Mouse (Mus musculus) bone marrow macrophage, adult 2 months (primary cell): ENCODE data around the gene Ampd1. TPM values are rescaled to one million over a fixed set of nuclear protein-coding genes. Genes with fewer than 3 reads are reported as not detected.

Experiments
- H3K27ac ChIP-seq: 2 replicates; pipeline ENCODE4 v1.5.1; 2012; ENCODE audit warnings: low read depth, low read length; ENCODE audit not compliant: insufficient read depth
- H3K4me1 ChIP-seq: 2 replicates; pipeline ENCODE4 v1.6.1; 2012; ENCODE audit warnings: low read length; ENCODE audit not compliant: control insufficient read depth, insufficient read depth
- H3K4me3 ChIP-seq: 2 replicates; pipeline ENCODE4 v1.5.1; 2012; ENCODE audit warnings: mild to moderate bottlenecking, low read length, moderate library complexity; ENCODE audit not compliant: insufficient read depth
- CTCF ChIP-seq: IDR thresholded peaks from 2 replicates; pipeline ENCODE4 v1.5.1; 2012; ENCODE audit warnings: low read depth, mild to moderate bottlenecking, low read length, moderate library complexity
- POLR2A ChIP-seq: IDR thresholded peaks from 2 replicates; pipeline ENCODE4 v1.6.1; 2012; ENCODE audit warnings: mild to moderate bottlenecking, low read depth, low read length, borderline replicate concordance
- polyA plus RNA-seq: library from polyadenylated mRNA; stranded (reverse); fragments of >200 nt; gene quantifications from 2 replicates; pipeline ENCODE4 v1.2.4, GENCODE M21; 2012; ENCODE audit not compliant: missing spikeins, insufficient read depth, insufficient read length

Gene Ampd1
- polyA plus RNA-seq, 1 experiment = not detected

- H3K4me3 ChIP-seq = no peak overlapping the region
- TF ChIP-seq POLR2A = no peak
- TF ChIP-seq CTCF = no peak
- no peak overlapping the region for H3K27ac ChIP-seq
- H3K4me1 ChIP-seq = no peaks in the 10 kb centered on the region
These were observed 27.4 kb downstream of the Ampd1 start for GRCm38 (mm10) chr3:103101194-103101593.

GRCm38 (mm10) chr3:103101909-103102308 is 28.1 kb downstream of the Ampd1 start:
- Histone ChIP-seq H3K4me3 (peak overlapping the region; percentile 90), H3K4me1 (no peaks in the 10 kb centered on the region), H3K27ac (no peak overlapping the region)
- no peak for TF ChIP-seq CTCF
- no peak for TF ChIP-seq POLR2A

- no peak for TF ChIP-seq CTCF
- TF ChIP-seq POLR2A = no peak
- Histone ChIP-seq H3K4me1 (no peaks in the 10 kb centered on the region; the same call in 1 of the 2 replicates), H3K4me3 (peak within 1 kb of the TSS; percentile 90), H3K27ac (peak within 1 kb of the TSS; percentile 24)
These were observed 28.9 kb downstream of the Ampd1 start, which contains the start of gene Dennd2c for GRCm38 (mm10) chr3:103102454-103103390. Dennd2c (plus strand) TSS chr3:103102604.

GRCm38 (mm10) chr3:103107565-103108240 is 33.9 kb downstream of the Ampd1 start:
- no peak for TF ChIP-seq POLR2A
- no peak for TF ChIP-seq CTCF
- Histone ChIP-seq H3K4me1 (peaks cover 12% of the 10 kb centered on the region), H3K4me3 (no peak overlapping the region), H3K27ac (no peak overlapping the region)

GRCm38 (mm10) chr3:103112216-103112615 is 38.4 kb downstream of the Ampd1 start:
- no peak overlapping the region for H3K4me3 ChIP-seq
- no peak for TF ChIP-seq CTCF
- TF ChIP-seq POLR2A = no peak
- no peak overlapping the region for H3K27ac ChIP-seq
- H3K4me1 ChIP-seq = peaks cover 15% of the 10 kb centered on the region

GRCm38 (mm10) chr3:103123636-103124035 is 49.8 kb downstream of the Ampd1 start:
- H3K4me3 ChIP-seq = no peak overlapping the region

GRCm38 (mm10) chr3:103126138-103126537 is 52.3 kb downstream of the Ampd1 start:
- H3K27ac ChIP-seq = no peak overlapping the region
- peaks cover 41% of the 10 kb centered on the region for H3K4me1 ChIP-seq
- H3K4me3 ChIP-seq = no peak overlapping the region
- TF ChIP-seq POLR2A = no peak
- TF ChIP-seq CTCF = no peak

More at GRCm38 (mm10) chr3:103123636-103124035, 49.8 kb downstream of the Ampd1 start:
- Histone ChIP-seq H3K4me1 (peaks cover 29% of the 10 kb centered on the region), H3K27ac (peak overlapping the region; percentile 1)
- TF ChIP-seq CTCF (no peak), POLR2A (no peak)

- H3K4me1 ChIP-seq = peaks cover 40% of the 10 kb centered on the region
- no peak overlapping the region for H3K4me3 ChIP-seq
- no peak overlapping the region for H3K27ac ChIP-seq
- TF ChIP-seq POLR2A (no peak), CTCF (no peak)
These were observed 53.4 kb downstream of the Ampd1 start for GRCm38 (mm10) chr3:103127177-103127576.

- no peak for TF ChIP-seq POLR2A
- H3K4me3 ChIP-seq = no peak overlapping the region
- H3K4me1 ChIP-seq = peaks cover 35% of the 10 kb centered on the region
- H3K27ac ChIP-seq = no peak overlapping the region
These were observed 53.9 kb downstream of the Ampd1 start for GRCm38 (mm10) chr3:103127721-103128120.

GRCm38 (mm10) chr3:103128251-103128650 is 54.4 kb downstream of the Ampd1 start:
- TF ChIP-seq POLR2A = no peak
- TF ChIP-seq CTCF = no peak
- Histone ChIP-seq H3K27ac (no peak overlapping the region), H3K4me1 (peaks cover 33% of the 10 kb centered on the region), H3K4me3 (no peak overlapping the region)
